Mouse (Mus musculus): Measurements from ENCODE around the gene Olfr1148.

Olfr1148 gene

DNA sequence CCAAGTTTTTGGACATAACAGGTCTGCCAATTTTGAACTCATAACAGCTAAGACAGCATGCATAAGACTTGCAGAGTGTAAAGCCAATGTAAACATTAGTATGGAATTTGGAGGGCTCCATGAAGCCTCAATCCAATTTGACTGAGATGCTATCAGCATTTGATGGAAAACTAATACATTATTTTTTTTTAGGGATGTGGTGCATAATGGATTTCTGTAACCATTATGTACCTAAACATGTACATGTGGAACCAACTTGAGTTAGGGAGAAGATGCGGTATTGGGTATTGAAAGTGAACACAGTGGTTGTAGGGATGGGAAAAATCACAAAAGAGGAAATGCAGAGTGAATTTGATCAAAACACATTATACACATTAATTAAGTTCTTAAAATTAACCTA lies at the start of gene Olfr1148:
TSS of gene Olfr1148 (plus strand) at position 301 of the 400 bp plus-strand sequence.
- no peak for DNase-seq

DNA sequence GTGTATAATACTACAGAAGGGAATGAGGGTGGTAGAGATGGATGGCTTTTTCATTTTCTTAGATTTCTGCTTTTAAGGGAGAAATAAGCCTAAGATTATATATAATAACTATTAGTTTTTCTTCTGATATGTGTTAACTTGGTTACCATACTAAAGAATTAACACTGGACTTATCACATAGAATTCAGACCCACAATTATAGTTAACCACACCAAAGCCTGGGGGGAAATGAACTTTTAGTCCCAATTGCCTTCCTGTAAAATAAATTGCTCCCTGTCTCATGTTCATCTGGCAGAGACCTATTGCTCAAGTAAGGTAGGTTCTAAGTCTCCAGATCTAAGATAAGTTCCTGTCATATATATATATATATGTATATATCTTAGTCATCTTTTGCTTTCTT lies 30.0 kb upstream of the Olfr1148 start, which contains the start of gene Olfr1143:
TSS of gene Olfr1143 (plus strand) at position 301 of the 400 bp plus-strand sequence.
- DNase-seq, result no peak

DNA sequence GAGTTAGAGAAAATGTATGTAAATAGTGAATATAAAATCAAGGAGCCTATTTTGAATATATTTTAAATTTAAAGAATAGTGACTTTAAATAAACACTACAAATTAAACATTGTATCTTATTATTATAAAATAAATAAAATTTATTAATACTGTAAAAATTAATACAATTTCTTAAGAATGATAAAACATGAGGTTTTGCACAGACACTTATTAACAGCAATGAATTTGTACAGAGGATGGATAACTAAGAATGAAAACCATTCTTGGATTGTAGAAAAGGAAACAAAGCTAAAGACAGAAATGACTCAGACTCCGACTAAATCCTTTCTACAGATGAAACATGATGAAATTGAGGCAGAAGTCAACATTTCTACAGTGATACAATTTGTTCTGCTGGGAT lies 20.8 kb upstream of the Olfr1148 start, which contains the start of gene Olfr1145:
TSS of gene Olfr1145 (plus strand) at position 301 of the 400 bp plus-strand sequence.
- DNase-seq, result no peak

DNA sequence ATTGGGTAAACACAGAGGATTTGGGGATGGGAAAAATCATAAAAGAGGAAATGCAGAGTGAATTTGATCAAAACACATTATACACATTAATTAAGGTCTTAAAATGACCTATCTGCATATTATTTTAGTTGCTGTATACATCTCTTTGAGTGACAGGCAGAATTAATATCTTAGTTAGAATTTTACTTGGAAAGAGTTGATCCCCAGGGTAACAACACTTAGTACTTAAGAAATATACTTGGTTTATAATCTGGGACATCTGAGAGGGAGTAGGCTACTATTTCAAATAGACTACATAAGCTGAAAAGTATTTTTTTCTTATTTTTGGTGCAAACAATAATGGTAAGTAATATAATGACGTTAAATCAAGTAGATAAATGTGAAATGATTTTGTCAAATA lies 13.4 kb downstream of the Olfr1148 start, which contains the start of gene Olfr1150-ps1:
TSS of gene Olfr1150-ps1 (plus strand) at position 301 of the 400 bp plus-strand sequence.
- DNase-seq, result no peak

DNA sequence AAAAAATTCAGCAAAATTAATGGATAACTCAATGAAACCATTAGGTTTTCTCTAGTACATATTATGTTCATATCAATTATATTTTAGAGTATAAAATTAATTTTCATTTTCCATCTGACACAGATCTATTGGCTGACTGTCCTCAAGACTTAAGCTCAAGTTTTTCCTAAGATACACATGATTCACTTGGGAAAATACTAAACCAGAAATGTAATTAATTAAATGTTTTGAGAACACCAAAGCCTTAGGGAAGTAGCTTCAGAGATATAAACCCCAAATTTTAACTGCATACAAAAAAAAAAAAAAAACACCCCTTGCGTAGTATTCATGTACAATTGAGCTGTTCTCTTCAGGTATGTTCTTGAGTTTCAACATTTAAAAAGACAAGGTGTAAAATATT lies 25.2 kb downstream of the Olfr1148 start, which contains the start of gene Olfr1151:
TSS of gene Olfr1151 (plus strand) at position 301 of the 400 bp plus-strand sequence.
- no peak for DNase-seq

DNA sequence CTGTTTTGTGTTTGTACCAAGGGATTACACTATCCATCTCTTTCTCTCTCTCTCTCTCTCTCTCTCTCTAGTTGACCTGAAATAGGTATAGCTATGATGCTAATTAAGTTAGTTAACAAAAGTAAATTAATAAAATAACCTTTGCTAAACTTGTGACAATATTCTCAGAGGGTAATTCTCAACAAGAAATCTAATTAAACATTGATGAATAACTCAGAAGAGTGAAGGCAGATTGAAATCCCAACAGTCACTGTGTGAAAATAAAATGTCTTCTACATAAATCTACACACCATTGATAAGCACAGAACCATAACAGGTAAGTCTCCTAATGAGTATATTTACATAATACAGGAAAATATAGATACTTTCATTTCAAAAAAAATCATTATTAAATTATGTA lies 35.9 kb downstream of the Olfr1148 start, which contains the start of gene Olfr1152:
TSS of gene Olfr1152 (plus strand) at position 301 of the 400 bp plus-strand sequence.
- DNase-seq, result no peak
